In genomic region chr1:180576524-180576923, GRCm38 (mm10) we compare ENCODE assay signal across 24 mouse cellular contexts. TPM values are rescaled to one million over a fixed set of nuclear protein-coding genes. Genes with fewer than 3 reads are reported as not detected.
A peak's percentile ranks its signal among the peaks of the same experiment; 100 is the strongest.
DNase-seq lines count a peak whose midpoint lies in the region; ATAC-seq and TF ChIP-seq lines count a peak whose summit lies in the region.
"Had no signal": no experiment of that assay in that cellular context is flagged by ENCODE, and none has a peak within 500 bp of the region (broad histone marks: within the 10 kb centered on the region; RNA-seq: fewer than 3 reads in every experiment).

No protein-coding gene starts in this region.

- no peak overlapping the region for H3K4me3 ChIP-seq in left cerebral cortex, adult 2 months
- H3K4me3 ChIP-seq in lung, postnatal 0 days (ENCODE audit: low read depth, low read length), result no peak overlapping the region
- H3K4me3 ChIP-seq in thymus, adult 2 months (ENCODE audit: control insufficient read depth, insufficient read depth, low read length), result no peak overlapping the region
- H3K4me3 ChIP-seq: embryonic facial prominence, embryonic 10.5 days; heart, embryonic 13.5 days; hindbrain, embryonic 15.5 days; limb, embryonic 15.5 days; megakaryocyte, embryonic 14.5 days; midbrain, embryonic 13.5 days had no signal

- DNase-seq in frontal cortex, adult 2 months (ENCODE audit: extremely low spot score in 1 of 2, low spot score in 1 of 2), result peak; percentile 45 to 71
- no peak for DNase-seq in frontal cortex, postnatal 25 days (ENCODE audit: low spot score in 2 of 2)
- peak; percentile 27 to 55 for DNase-seq in left cerebral cortex, postnatal 14 days (ENCODE audit: low spot score in 2 of 2)
- DNase-seq in left cerebral cortex, adult 2 months (ENCODE audit: extremely low spot score in 1 of 2, low spot score in 2 of 2), result no peak
- peak; percentile 49 for DNase-seq in lung, postnatal 0 days (ENCODE audit: low spot score)
- no peak for DNase-seq in cerebellum, postnatal 4 days (ENCODE audit: low spot score in 2 of 2)
- no peak for DNase-seq in thymus, adult 2 months
- DNase-seq: adrenal gland, postnatal 14 days; cerebellum, adult 11 months; cerebellum, adult 9-11 months; gastrocnemius, postnatal 10 days; kidney, adult 2 months; left cerebral cortex, postnatal 4 days; right cerebral cortex, postnatal 4 days; thymus, postnatal 36 days had no signal

- intact Hi-C loops in left cerebral cortex, postnatal 14 days (cut with DNase I), result no loop called here
- intact Hi-C loops in left cerebral cortex, adult 2 months (cut with DNase I), result no loop called here

- no peak for TF ChIP-seq EP300 in lung, postnatal 0 days (IDR thresholded peaks at IDR 0.05)

- 62% methylated on average over 3 of the region's 3 CpGs for WGBS in lung, postnatal 0 days
- 97% methylated on average over 3 of the region's 3 CpGs for WGBS in thymus, adult 2 months

- TF ChIP-seq CTCF in left cerebral cortex, adult 2 months (IDR thresholded peaks at IDR 0.05), result no peak
- no peak for TF ChIP-seq CTCF in lung, postnatal 0 days (IDR thresholded peaks at IDR 0.05)
- TF ChIP-seq CTCF in thymus, adult 2 months (IDR thresholded peaks at IDR 0.05; ENCODE audit: borderline replicate concordance, control insufficient read depth, extremely low read depth, insufficient read depth, low read length, poor library complexity), result no peak

- H3K4me2 ChIP-seq in lung, postnatal 0 days (replicated peaks; ENCODE audit: low read depth, low read length), result no peak overlapping the region
- H3K4me2 ChIP-seq: heart, embryonic 13.5 days; hindbrain, embryonic 15.5 days; limb, embryonic 15.5 days; midbrain, embryonic 13.5 days had no signal

- no peak for TF ChIP-seq POLR2A in thymus, adult 2 months (IDR thresholded peaks at IDR 0.05; ENCODE audit: control insufficient read depth, extremely low read depth, insufficient read depth, low read length, poor library complexity)

- no peaks in the 10 kb centered on the region for H3K4me1 ChIP-seq in lung, postnatal 0 days (ENCODE audit: insufficient read depth, low read depth, low read length)
- no peaks in the 10 kb centered on the region for H3K4me1 ChIP-seq in thymus, adult 2 months (replicated peaks; ENCODE audit: control insufficient read depth, insufficient read depth, low read length)
- H3K4me1 ChIP-seq: limb, embryonic 15.5 days had no signal

- no peaks in the 10 kb centered on the region for H3K27me3 ChIP-seq in lung, postnatal 0 days (replicated peaks; ENCODE audit: insufficient read depth, low read length)
- H3K27me3 ChIP-seq in thymus, adult 2 months (ENCODE audit: control insufficient read depth, insufficient read depth, low read length), result no peaks in the 10 kb centered on the region
- H3K27me3 ChIP-seq: heart, embryonic 13.5 days; hindbrain, embryonic 15.5 days; limb, embryonic 15.5 days; megakaryocyte, embryonic 14.5 days; midbrain, embryonic 13.5 days had no signal

- H3K27ac ChIP-seq in left cerebral cortex, adult 2 months, result no peak overlapping the region; the same call in 1 of the 2 replicates
- no peak overlapping the region for H3K27ac ChIP-seq in lung, postnatal 0 days (ENCODE audit: low read length)
- no peak overlapping the region for H3K27ac ChIP-seq in thymus, adult 2 months (ENCODE audit: control insufficient read depth, insufficient read depth, low read length)
- H3K27ac ChIP-seq: embryonic facial prominence, embryonic 10.5 days; heart, embryonic 13.5 days; hindbrain, embryonic 15.5 days; kidney, postnatal 0 days; limb, embryonic 15.5 days; liver, embryonic 14.5 days; midbrain, embryonic 13.5 days had no signal

- peaks cover 3% of the 10 kb centered on the region; the same call in 1 of the 2 replicates for H3K36me3 ChIP-seq in lung, postnatal 0 days (ENCODE audit: insufficient read depth, low read length)
- H3K36me3 ChIP-seq in thymus, adult 2 months (ENCODE audit: control insufficient read depth, insufficient read depth, low read length), result peaks cover 25% of the 10 kb centered on the region

- no peak for ATAC-seq in lung, postnatal 0 days
- ATAC-seq: forebrain, embryonic 16.5 days; midbrain, embryonic 13.5 days had no signal

- H3K9ac ChIP-seq in lung, postnatal 0 days (replicated peaks; ENCODE audit: low read depth), result no peak overlapping the region
- H3K9ac ChIP-seq: heart, embryonic 13.5 days; hindbrain, embryonic 15.5 days; limb, embryonic 15.5 days; liver, embryonic 14.5 days; midbrain, embryonic 13.5 days had no signal

- no peaks in the 10 kb centered on the region for H3K9me3 ChIP-seq in lung, postnatal 0 days (ENCODE audit: low read length)
- H3K9me3 ChIP-seq: heart, embryonic 13.5 days; hindbrain, embryonic 15.5 days; limb, embryonic 15.5 days; megakaryocyte, embryonic 14.5 days; midbrain, embryonic 13.5 days had no signal

RNA-seq across cellular contexts. Expression of gene Parp1, which starts 7.8 kb away (rescaled TPM):
- 57.3 and 63.8 TPM in 2 replicates for polyA plus RNA-seq in frontal cortex, adult 2 months (2012; rRNA removed)
- total RNA-seq in left cerebral cortex, postnatal 14 days (2021), result 100 to 1,000 TPM; 102 to 109 TPM
- 10 to 100 TPM; 89.0 to 90.3 TPM for total RNA-seq in left cerebral cortex, adult 2 months (2021)
- 21.0 and 23.1 TPM in 2 replicates for polyA plus RNA-seq in lung, postnatal 0 days (2015; fragmentation: Nextera tagmentation; extraction: Ambion mirVana)
- 49.6 and 57.3 TPM in 2 replicates for polyA plus RNA-seq in thymus, adult 2 months (2012; rRNA removed)

Comparison
In these comparisons a context has a peak if more than half of its experiments do, and no peak if none do; other contexts are left out.
1. DNase-seq: peak in frontal cortex, adult 2 months (2 of 2), left cerebral cortex, postnatal 14 days (2 of 2) and lung, postnatal 0 days (single experiment); none in frontal cortex, postnatal 25 days (0 of 2), left cerebral cortex, adult 2 months (0 of 2), cerebellum, postnatal 4 days (0 of 2) and thymus, adult 2 months (single experiment).